Mouse (Mus musculus): ENCODE measurements around the gene Fam217b. TPM values are rescaled to one million over a fixed set of nuclear protein-coding genes. Genes with fewer than 3 reads are reported as not detected.

Gene Fam217b
- total and polyA plus RNA-seq, 2 experiments from 2014 or later, result 15.0 to 22.2 TPM

- no peaks in the 10 kb centered on the region for H3K4me1 ChIP-seq (ENCODE audit: insufficient read depth)
- WGBS, result 78% methylated on average over 2 of the region's 2 CpGs
Observed at GRCm38 (mm10) chr2:178433495-178433894, 19.2 kb downstream of the Fam217b start.

DNA sequence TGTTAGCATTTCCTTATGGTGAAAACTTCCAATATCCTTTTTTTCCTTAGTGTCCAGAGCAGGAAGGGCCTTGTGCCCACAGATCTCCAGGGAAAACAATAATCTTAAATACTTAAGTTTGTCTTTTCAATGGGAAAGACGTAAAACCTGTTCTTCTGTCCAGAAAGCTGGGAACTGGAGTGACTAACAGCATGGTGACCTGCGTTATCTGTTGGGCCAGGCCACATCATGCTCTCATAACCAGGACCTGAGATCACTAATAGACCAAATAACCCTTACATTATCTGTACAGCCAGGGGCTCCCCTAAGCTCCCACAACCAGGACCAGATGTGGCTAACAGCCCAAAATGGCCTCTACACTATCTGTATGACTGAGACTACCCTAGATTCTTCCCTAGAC, 19.6 kb downstream of the Fam217b start:
- H3K9ac ChIP-seq, result no peak overlapping the region
- no peaks in the 10 kb centered on the region for H3K9me3 ChIP-seq (ENCODE audit: low read length)
- no peaks in the 10 kb centered on the region for H3K36me3 ChIP-seq (ENCODE audit: insufficient read depth)
- no peaks in the 10 kb centered on the region for H3K27me3 ChIP-seq (ENCODE audit: insufficient read depth, low read length)
- 90% methylated on average over 2 of the region's 2 CpGs for WGBS
- DNase-seq, result no peak
- TF ChIP-seq CTCF (IDR thresholded peaks at IDR 0.05; ENCODE audit: low read depth), result no peak
- no peak overlapping the region for H3K4me3 ChIP-seq (ENCODE audit: low read depth, low read length)
- H3K27ac ChIP-seq (ENCODE audit: low read depth, low read length), result no peak overlapping the region
- H3K4me1 ChIP-seq (ENCODE audit: insufficient read depth), result no peaks in the 10 kb centered on the region
- no peak for ATAC-seq
- H3K4me2 ChIP-seq (ENCODE audit: low read depth), result no peak overlapping the region

More at GRCm38 (mm10) chr2:178433495-178433894, 19.2 kb downstream of the Fam217b start:
- DNase-seq (no peak), ATAC-seq (no peak)
- no peak overlapping the region for H3K4me3 ChIP-seq (ENCODE audit: low read depth, low read length)
- no peaks in the 10 kb centered on the region for H3K9me3 ChIP-seq (ENCODE audit: low read length)
- H3K27me3 ChIP-seq (ENCODE audit: insufficient read depth, low read length), result no peaks in the 10 kb centered on the region
- no peak overlapping the region for H3K9ac ChIP-seq
- H3K4me2 ChIP-seq (ENCODE audit: low read depth), result no peak overlapping the region
- H3K27ac ChIP-seq (ENCODE audit: low read depth, low read length), result no peak overlapping the region
- no peak for TF ChIP-seq CTCF (IDR thresholded peaks at IDR 0.05; ENCODE audit: low read depth)
- no peaks in the 10 kb centered on the region for H3K36me3 ChIP-seq (ENCODE audit: insufficient read depth)

DNA sequence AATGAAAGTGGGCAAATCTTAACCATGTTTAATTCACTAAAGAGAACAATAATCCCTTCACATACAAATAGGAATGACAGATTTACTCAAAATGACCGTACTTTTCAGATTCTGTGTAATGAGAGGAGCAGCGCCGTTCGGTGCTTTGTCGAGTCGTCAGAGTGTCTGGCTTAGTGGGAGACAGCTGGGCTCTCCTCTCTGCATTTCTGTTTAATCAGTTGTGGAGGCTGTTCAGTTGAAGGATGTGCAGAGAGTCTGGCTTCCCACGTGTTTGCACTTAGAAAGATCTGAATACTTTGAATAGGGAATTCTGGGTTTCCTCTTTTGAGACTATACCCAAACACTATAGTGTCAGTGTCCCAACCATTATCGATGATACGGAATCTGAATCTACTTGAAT, 23.0 kb downstream of the Fam217b start:
- H3K4me3 ChIP-seq (ENCODE audit: low read depth, low read length), result no peak overlapping the region
- H3K36me3 ChIP-seq (ENCODE audit: insufficient read depth), result no peaks in the 10 kb centered on the region
- H3K9me3 ChIP-seq (ENCODE audit: low read length), result no peaks in the 10 kb centered on the region
- H3K27ac ChIP-seq (ENCODE audit: low read depth, low read length), result no peak overlapping the region
- ATAC-seq (peak; percentile 86), DNase-seq (peak; percentile 46)
- H3K9ac ChIP-seq, result no peak overlapping the region
- no peaks in the 10 kb centered on the region for H3K27me3 ChIP-seq (ENCODE audit: insufficient read depth, low read length)
- no peak for TF ChIP-seq CTCF (IDR thresholded peaks at IDR 0.05; ENCODE audit: low read depth)
- no peaks in the 10 kb centered on the region for H3K4me1 ChIP-seq (ENCODE audit: insufficient read depth)
- no peak overlapping the region for H3K4me2 ChIP-seq (ENCODE audit: low read depth)
- 35% methylated on average over 9 of the region's 9 CpGs for WGBS

- Histone ChIP-seq H3K36me3 (ENCODE audit: insufficient read depth) (no peaks in the 10 kb centered on the region), H3K4me2 (ENCODE audit: low read depth) (no peak overlapping the region), H3K4me1 (ENCODE audit: insufficient read depth) (no peaks in the 10 kb centered on the region), H3K9me3 (ENCODE audit: low read length) (no peaks in the 10 kb centered on the region), H3K27ac (ENCODE audit: low read depth, low read length) (no peak overlapping the region), H3K4me3 (ENCODE audit: low read depth, low read length) (no peak overlapping the region), H3K9ac (no peak overlapping the region), H3K27me3 (ENCODE audit: insufficient read depth, low read length) (no peaks in the 10 kb centered on the region)
- ATAC-seq (no peak), DNase-seq (no peak)
- 83% methylated on average over 4 of the region's 4 CpGs for WGBS
- TF ChIP-seq CTCF (IDR thresholded peaks at IDR 0.05; ENCODE audit: low read depth), result no peak
Observed at GRCm38 (mm10) chr2:178449386-178449785, 35.1 kb downstream of the Fam217b start.

- H3K4me1 ChIP-seq (ENCODE audit: insufficient read depth), result peaks cover under 1% of the 10 kb centered on the region; the same call in 1 of the 2 replicates
- H3K36me3 ChIP-seq (ENCODE audit: insufficient read depth), result no peaks in the 10 kb centered on the region
- DNase-seq (no peak), ATAC-seq (no peak)
- H3K4me2 ChIP-seq (ENCODE audit: low read depth), result no peak overlapping the region
- 22% methylated on average over 2 of the region's 2 CpGs for WGBS
- H3K9me3 ChIP-seq (ENCODE audit: low read length), result no peaks in the 10 kb centered on the region
- H3K4me3 ChIP-seq (ENCODE audit: low read depth, low read length), result no peak overlapping the region
- H3K27me3 ChIP-seq (ENCODE audit: insufficient read depth, low read length), result no peaks in the 10 kb centered on the region
- H3K9ac ChIP-seq, result no peak overlapping the region
- H3K27ac ChIP-seq (ENCODE audit: low read depth, low read length), result no peak overlapping the region
- TF ChIP-seq CTCF (IDR thresholded peaks at IDR 0.05; ENCODE audit: low read depth), result no peak
Observed at GRCm38 (mm10) chr2:178450236-178450635, 35.9 kb downstream of the Fam217b start.

- Histone ChIP-seq H3K4me2 (ENCODE audit: low read depth) (no peak overlapping the region), H3K4me1 (ENCODE audit: insufficient read depth) (peaks cover 5% of the 10 kb centered on the region), H3K9ac (no peak overlapping the region), H3K27ac (ENCODE audit: low read depth, low read length) (no peak overlapping the region), H3K9me3 (ENCODE audit: low read length) (no peaks in the 10 kb centered on the region), H3K36me3 (ENCODE audit: insufficient read depth) (no peaks in the 10 kb centered on the region), H3K4me3 (ENCODE audit: low read depth, low read length) (no peak overlapping the region), H3K27me3 (ENCODE audit: insufficient read depth, low read length) (no peaks in the 10 kb centered on the region)
- TF ChIP-seq CTCF (IDR thresholded peaks at IDR 0.05; ENCODE audit: low read depth), result no peak
- ATAC-seq (no peak), DNase-seq (no peak)
- 46% methylated on average over 10 of the region's 10 CpGs for WGBS
Observed at GRCm38 (mm10) chr2:178450961-178451360, 36.6 kb downstream of the Fam217b start.

DNA sequence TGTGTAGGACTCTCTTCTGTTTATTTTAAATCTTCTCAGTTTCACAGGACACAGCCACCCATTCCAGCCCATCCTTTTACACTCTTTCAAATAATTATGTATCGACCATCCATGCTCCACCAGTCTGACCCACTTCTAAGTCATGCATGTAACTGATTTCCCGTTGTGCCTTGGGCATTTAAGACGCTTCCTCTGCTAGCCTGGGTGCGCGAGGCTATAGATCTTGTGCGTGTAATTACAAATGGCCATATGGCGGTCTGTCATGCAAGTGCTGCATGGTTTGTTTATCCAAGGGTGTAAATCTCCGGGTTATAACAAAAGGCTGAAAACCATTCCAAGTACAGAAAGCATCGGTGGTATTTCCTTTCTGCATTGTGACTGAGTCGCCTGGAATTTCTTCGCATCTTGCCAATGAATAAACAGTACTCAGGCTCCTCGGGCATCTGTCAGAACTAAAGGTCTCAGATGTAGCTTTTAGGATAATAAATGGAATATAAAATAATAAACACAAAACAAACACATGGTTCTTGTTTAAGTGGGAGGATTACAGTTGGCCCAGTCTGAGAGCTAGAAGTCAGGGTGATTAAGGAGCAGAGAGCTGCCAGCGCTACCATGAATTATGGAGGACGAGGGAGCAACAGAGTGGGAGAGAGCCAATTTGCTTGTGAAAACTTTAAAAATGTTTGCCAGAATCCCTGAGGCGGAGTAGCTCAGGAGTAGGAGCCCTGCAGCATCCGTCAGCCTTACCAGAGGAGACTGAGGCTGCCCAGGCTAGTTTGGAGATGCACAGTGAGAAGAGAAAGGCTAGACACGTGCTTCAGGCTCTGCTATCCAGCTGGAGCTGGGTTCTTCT, 40.6 kb downstream of the Fam217b start:
- 20% methylated on average over 17 of the region's 17 CpGs for WGBS
- DNase-seq, result peak; percentile 71

More for the DNA sequence above, 40.6 kb downstream of the Fam217b start:
- Histone ChIP-seq H3K27me3 (ENCODE audit: insufficient read depth, low read length) (no peaks in the 10 kb centered on the region), H3K27ac (ENCODE audit: low read depth, low read length) (0 out of 2 replicates have a peak overlapping the region, but pooled peaks have one; percentile 40), H3K9ac (no peak overlapping the region), H3K9me3 (ENCODE audit: low read length) (no peaks in the 10 kb centered on the region), H3K4me1 (ENCODE audit: insufficient read depth) (peaks cover 5% of the 10 kb centered on the region), H3K36me3 (ENCODE audit: insufficient read depth) (no peaks in the 10 kb centered on the region), H3K4me2 (ENCODE audit: low read depth) (peak overlapping the region; percentile 32), H3K4me3 (ENCODE audit: low read depth, low read length) (no peak overlapping the region)
- TF ChIP-seq CTCF (IDR thresholded peaks at IDR 0.05; ENCODE audit: low read depth), result no peak
- ATAC-seq, result peak; percentile 83

Measured in forebrain, postnatal 0 days (tissue).